Mouse (Mus musculus): ENCODE data around the gene Gm21985.
A peak's percentile ranks its signal among the peaks of the same experiment; 100 is the strongest.
"Not testable (repeated sequence)": the region's sequence is repeated elsewhere in the genome, so short reads cannot be mapped to it uniquely, and the experiment has no call there.

Gene Gm21985

GRCm38 (mm10) chr2:112265448-112266241 is 469 bp upstream of the Gm21985 start, which contains the start of gene Slc12a6:
Slc12a6 (plus strand) TSS chr2:112265825.
- peak; percentile 95 for DNase-seq (ENCODE audit: low read depth)

DNA sequence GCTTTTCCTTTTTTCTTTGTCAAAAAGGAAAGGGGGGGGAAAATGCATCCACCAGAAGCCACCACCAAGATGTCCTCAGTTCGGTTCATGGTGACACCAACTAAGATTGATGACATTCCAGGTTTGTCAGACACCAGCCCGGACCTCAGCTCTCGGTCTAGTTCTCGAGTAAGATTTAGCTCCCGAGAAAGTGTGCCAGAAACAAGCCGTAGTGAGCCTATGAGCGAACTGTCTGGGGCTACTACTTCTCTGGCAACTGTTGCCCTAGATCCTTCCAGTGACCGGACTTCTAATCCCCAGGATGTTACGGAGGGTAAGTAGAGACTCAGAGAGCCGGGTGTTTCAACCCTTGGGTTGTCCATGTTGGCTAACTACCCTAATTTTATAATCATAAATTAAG is 666 bp downstream of the Gm21985 start:
- peak; percentile 56 for DNase-seq (ENCODE audit: low read depth)

- peak; percentile 69 for DNase-seq (ENCODE audit: low read depth)
These were observed 1.6 kb downstream of the Gm21985 start for GRCm38 (mm10) chr2:112267547-112268269.

GRCm38 (mm10) chr2:112270011-112270410 is 3.9 kb downstream of the Gm21985 start:
- no peak for DNase-seq (ENCODE audit: low read depth)

GRCm38 (mm10) chr2:112272909-112273308 is 6.8 kb downstream of the Gm21985 start:
- no peak for DNase-seq (ENCODE audit: low read depth)

DNA sequence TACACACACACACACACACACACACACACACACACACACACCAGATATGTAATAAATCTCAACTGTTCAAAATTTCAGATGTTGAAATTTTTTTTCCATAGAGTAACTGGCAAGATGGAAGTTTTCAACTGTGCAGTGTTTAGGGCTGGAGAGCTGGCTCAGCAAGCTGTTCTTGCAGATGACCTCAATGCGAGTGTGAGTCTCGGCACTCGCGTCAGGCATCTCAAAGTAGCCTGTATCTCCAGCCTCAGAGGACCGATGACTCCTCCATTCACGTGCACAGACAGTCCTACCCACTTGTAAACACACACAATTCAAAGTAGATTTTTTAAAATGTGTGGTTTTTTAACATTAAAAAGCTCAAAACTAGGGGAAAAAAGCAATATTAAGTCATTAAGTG is 7.4 kb downstream of the Gm21985 start:
- no peak for DNase-seq (ENCODE audit: low read depth)

DNA sequence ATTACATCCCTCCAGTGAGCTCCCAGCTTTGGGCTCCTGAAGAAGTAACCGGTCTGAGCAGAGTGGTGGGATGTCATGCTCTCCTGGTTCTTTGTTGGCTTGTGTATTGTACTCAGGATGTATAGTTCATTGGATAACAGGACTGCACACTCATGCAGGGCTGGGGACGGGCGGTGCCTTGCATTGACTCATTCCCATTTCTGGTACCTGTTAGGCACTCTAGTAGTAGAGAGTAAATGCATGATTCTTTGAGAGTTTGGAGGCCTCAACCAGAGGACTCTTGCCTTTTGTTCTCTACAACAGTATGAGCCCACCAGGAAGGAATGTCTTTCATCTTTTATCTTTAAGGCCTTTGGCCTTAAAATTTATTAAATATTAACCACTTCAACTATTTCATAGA is 10.8 kb downstream of the Gm21985 start:
- no peak for DNase-seq (ENCODE audit: low read depth)

- no peak for DNase-seq (ENCODE audit: low read depth)
These were observed 16.7 kb downstream of the Gm21985 start for GRCm38 (mm10) chr2:112282846-112283245.

DNA sequence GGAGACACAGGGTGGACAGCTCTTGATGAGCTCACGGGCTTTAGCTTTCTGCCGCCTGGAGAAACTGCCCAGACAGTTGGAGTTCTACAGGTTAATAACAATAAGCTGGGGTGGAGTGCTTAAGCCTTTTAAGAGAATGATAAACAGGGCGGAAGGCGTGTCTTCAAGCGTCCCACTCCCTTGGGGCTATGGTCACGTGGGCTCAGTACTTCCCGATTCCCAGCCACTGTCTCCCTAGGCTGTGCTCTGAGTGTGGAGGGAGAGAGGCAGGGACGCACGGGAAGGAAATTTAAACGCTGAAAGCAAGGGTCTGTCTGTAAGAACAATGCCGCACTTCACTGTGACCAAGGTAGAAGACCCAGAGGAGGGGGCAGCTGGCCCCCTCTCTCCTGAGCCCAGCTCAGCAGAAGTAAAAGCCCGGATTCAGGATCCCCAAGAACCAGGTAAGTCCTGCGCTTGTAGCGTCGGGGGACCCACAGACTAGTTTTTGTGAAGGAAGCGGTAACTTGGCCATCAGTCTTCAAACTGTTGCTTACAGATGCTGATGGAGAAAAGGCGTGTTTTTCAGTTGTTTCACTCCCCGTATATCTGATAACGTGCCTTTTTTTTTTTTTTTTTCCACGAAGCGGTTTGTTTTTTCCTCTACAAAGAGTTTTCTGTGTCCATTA is 18.4 kb downstream of the Gm21985 start:
- peak; percentile 61 for DNase-seq (ENCODE audit: low read depth)

DNA sequence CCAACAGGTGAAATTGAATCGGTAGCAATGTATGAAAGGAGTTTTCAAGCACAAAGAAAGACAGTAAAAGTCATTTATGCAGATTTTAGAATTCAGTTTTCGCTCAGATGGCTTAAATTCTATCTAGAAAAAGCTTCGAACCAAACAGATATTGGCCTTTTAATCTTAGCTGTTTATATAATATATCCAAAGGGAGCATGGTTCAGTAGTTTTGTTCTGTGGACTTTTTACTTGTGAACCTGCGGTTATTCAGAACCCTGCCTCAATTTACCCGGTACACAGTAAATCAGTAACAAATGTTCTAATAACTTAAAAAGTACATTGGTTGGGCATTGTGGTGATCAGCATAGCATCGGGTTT is 18.9 kb downstream of the Gm21985 start:
- DNase-seq (ENCODE audit: low read depth), result no peak

DNA sequence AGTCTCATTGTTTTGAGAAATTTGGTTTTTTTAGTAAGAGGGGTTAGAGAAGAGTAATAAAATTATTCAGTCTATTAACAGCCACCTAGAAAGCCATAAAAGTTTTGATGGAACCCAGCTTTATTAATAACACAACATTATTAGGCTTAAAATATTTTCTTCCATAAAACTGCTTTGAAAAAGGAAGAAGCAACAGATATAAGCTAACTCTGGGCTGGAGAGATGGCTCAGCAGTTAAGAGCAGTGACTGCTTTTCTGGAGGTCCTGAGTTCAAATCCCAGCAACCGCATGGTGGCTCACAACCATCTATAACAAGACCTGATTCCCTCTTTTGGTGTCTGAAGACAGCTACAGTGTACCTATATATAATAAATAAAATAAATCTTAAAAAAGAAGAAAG is 19.9 kb downstream of the Gm21985 start:
- not testable (repeated sequence) for DNase-seq (ENCODE audit: low read depth)

DNA sequence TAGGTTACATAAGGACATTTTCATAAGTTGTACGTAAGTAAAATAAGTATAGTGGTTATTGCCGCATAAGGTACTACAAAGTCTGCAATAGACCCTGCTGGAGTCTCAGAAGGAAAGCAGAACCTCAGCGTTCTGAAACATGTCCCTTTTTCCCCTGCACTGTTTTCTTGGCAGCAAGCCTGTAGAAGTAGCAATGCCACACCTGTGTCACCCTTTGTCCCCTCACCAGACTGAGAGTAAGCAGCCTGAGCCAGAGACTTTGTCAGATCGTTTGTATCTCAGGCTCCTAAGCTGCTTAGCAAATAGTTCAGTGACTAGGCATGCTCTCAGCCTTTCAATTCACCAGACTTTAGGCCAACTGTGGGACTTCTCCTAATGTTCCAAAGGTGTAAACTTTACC is 20.9 kb downstream of the Gm21985 start:
- DNase-seq (ENCODE audit: low read depth), result no peak

- DNase-seq (ENCODE audit: low read depth), result no peak
These were observed 23.4 kb downstream of the Gm21985 start for GRCm38 (mm10) chr2:112289507-112289906.

GRCm38 (mm10) chr2:112292823-112293222 is 26.7 kb downstream of the Gm21985 start:
- no peak for DNase-seq (ENCODE audit: low read depth)

- DNase-seq (ENCODE audit: low read depth), result no peak
These were observed 30.1 kb downstream of the Gm21985 start for GRCm38 (mm10) chr2:112296211-112296610.

GRCm38 (mm10) chr2:112298221-112298620 is 32.1 kb downstream of the Gm21985 start:
- no peak for DNase-seq (ENCODE audit: low read depth)

DNA sequence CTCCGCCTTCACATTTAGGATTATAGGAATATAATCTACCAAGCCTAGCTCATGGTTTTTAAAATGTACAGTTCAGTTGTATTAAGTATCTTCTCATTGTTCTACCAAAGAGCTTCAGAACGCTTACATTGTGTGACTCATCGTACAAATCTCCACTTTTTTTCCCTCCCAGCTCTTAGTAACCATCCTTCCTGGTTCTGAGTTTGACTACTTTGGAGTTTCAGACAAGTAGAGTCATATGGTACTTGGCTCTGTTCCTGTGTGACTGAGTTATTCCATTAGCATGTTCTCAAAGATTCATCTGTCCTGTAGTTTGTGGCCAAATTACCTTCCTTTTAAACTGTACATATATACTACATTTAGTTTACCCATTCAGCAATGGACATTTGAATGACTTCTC is 42.6 kb downstream of the Gm21985 start:
- DNase-seq (ENCODE audit: low read depth), result no peak

DNA sequence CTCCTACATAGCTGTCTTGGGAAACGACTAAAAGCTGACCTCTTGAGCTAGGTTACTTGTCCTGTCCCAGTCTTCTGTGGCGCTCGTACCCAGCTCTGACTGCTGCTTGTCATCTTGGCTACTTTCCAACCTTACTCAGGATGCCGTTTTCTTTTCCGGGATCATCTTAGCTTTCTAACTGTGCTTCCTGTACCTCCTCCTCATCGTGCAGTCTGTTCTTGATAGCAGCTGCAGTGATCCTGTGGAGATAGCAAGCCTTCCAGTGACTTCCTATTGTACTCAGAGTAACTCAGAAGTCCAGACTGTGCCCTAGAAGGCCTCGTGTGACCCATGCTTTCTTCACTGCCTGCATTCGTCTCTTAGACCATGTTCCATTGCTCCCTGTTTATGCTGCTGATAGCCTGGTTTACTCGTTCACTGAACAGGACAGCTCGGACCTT is 43.1 kb downstream of the Gm21985 start:
- DNase-seq (ENCODE audit: low read depth), result no peak

GRCm38 (mm10) chr2:112315638-112316037 is 49.5 kb downstream of the Gm21985 start:
- DNase-seq (ENCODE audit: low read depth), result no peak

DNA sequence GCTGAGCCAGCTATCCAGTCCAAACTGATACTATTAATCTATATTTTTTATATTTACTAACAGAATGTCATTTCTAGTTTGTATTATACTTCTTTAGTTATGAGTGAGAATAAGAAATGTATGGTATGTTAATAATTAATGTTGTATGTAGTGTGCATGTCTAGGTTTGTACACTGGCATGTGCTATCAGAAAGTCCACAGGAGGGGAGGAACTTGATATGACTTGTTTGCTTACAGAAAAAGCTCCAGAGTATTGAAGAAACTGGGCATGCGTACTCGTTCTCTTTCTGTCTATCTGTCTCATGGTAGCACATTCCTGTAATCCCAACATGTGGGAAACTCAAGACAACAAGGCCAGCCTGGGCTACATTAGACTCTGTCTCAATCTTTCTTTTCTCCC is 52.1 kb downstream of the Gm21985 start:
- DNase-seq (ENCODE audit: low read depth), result no peak

GRCm38 (mm10) chr2:112318905-112319304 is 52.8 kb downstream of the Gm21985 start:
- DNase-seq (ENCODE audit: low read depth), result no peak

GRCm38 (mm10) chr2:112328069-112328777 is 62.1 kb downstream of the Gm21985 start:
- DNase-seq (ENCODE audit: low read depth), result peak; percentile 7
